Mouse (Mus musculus) frontal cortex, postnatal 10 days (tissue): ENCODE results near the gene Mrtfa.

Source experiments
- DNase-seq, 2 experiments: peaks; one replicate each; pipeline ENCODE4 v3.0.0; 2022; ENCODE audit warnings: low spot score in 2 of 2, mixed read lengths in 1 of 2

Mrtfa gene

GRCm38 (mm10) chr15:81067761-81068160 lies 122.8 kb downstream of the Mrtfa start:
- DNase-seq: no peak

- no peak for DNase-seq
Observed at GRCm38 (mm10) chr15:81066976-81067375, 123.6 kb downstream of the Mrtfa start.

DNA sequence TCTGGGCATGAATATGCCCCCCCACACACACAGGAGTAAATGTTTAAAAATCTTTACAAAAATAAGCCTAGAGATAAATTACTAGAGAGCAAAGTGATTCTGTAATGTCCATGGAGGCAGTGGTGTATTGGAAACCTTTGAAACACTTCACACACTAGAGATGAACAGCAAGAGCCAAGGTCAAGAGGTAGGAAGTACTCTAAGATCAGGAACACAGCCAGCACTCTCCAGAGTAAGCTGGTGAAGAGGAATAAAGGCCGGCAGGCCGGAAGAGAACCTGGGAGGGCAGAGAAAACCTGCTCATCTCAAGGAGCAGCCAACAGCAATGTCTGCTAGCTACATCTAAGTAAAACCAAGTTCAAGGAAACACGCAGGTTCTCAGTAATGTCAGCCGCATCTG lies 125.9 kb downstream of the Mrtfa start:
- no peak for DNase-seq

- no peak for DNase-seq
Observed at GRCm38 (mm10) chr15:81064143-81064542, 126.4 kb downstream of the Mrtfa start.

- no peak for DNase-seq
Observed at GRCm38 (mm10) chr15:81062616-81063015, 127.9 kb downstream of the Mrtfa start.

- no peak for DNase-seq
Observed at GRCm38 (mm10) chr15:81062175-81062588, 128.4 kb downstream of the Mrtfa start.

DNA sequence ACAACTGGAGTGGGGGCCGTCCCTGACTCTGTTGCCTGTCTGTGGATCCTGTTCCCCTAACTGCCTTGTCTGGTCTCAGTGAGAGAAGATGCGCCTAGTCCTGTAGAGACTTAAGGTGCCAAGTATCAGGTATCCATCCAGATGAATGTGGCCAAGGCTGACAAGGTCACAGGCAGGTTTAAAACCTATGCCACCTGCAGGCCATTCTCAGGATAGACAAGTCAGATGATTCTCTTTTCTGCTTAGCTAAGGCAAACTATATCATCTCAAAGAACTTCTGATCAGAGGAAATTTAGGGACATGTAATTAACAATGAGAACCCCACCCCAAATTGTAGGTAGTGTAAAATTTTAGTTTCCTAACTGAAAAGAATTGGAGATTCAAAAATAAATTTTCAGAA lies 129.6 kb downstream of the Mrtfa start:
- no peak for DNase-seq

DNA sequence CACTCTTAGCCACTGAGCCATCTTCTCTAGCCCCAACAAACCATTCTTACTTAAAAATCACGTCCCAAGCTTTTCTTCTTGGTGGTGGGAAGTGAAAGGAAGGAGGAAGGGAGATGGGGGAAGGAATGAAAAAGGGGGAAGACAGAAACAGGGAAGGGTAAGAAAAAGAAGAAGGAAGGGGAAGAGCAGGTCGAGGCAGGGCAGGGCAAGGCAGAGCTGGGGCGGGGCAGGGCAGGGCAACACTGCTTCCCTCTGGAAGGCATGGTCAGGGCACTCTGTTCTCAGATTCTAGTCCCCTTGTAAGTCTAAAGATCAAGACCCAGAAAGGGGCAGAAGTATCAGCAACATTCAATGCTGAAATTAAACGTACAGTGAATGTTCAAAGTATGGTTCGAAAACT lies 132.8 kb downstream of the Mrtfa start:
- no peak for DNase-seq

GRCm38 (mm10) chr15:81055488-81055887 lies 135.1 kb downstream of the Mrtfa start:
- DNase-seq: no peak

DNA sequence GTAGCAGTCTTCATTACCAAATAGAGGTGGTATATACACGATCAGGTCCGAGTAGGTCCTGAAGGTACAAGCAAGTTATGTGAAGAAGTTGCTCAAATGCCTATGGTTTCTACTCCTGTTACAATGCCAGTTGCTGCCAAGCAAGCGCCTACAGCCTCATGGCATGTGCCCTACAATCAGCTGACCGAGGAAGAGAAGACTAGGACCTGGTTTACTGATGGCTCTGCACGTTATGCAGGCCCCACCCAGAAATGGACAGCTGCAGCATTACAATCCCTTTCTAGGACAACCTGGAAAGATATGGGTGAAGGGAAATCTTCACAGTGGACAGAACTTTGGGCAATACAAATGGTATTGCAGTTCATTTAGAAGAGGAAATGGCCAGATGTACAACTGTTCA lies 138.1 kb downstream of the Mrtfa start:
- no peak for DNase-seq

- no peak for DNase-seq
Observed at GRCm38 (mm10) chr15:81050488-81050887, 140.1 kb downstream of the Mrtfa start.

DNA sequence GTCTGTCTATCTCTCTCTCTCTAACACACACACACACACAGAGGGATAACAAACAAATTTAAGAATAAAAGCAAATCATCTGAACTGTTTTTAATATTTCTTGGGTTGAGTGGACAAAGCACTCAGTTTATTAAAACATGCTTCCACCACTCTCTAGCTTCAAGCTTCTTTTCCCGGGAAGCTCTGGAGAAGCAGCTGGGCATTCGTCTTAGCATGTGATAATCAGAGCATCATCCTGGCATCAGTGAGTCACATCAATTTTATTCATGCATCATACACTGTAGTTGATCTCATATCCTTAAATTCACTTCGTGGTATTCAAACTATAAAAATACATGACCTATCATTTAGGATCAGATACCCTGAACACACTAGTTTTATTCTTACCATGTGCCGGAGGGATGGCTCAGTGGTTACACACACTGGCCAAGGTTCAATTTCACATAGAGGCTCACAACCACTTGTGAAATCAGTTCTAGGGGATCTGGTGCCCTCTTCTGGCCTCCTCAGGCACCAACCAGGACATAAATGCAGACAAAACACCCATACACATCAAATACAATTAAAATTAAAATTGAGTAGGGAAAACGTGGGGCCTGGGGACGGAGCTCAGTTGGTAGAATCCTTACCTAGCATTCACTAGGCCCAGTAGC lies 141.0 kb downstream of the Mrtfa start:
- no peak for DNase-seq

DNA sequence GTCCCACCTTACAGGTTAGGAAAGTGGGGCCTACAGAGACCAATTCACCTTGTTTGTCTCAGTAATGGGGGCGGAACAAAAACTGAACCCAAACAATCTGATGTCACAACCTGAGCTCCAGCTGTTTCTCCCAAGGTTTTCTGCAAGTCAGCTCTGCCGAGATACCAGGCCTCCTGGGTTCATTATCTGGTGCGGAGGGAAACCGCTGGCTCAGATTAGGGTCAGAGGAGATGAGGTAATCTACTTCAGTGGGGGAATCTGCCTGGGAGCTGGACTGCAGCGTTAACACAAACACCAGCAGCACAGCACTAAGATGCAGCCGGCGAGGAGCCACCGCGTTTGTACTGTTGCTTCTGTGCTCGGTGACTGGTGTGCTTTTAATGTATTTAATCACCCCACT lies 143.1 kb downstream of the Mrtfa start:
- no peak for DNase-seq

DNA sequence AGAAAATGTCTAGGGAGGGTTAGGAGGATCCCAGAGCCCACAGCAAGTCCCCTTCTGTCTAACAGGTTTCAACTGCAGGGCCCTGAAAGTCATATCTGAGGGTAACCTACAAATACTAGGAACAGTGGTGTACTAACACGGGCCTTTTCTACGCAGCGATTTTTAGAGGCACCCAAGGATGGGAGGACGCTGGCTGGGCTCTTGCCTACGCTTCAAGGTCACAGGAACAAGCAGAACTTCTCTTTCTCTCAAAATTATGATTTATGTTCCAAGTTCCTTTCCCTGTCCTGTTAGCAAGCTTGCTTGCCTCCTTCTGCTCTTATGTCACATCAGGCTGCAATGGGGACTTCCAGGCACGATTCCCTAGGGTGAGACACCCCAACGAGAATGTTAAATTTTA lies 144.5 kb downstream of the Mrtfa start:
- DNase-seq: no peak

DNA sequence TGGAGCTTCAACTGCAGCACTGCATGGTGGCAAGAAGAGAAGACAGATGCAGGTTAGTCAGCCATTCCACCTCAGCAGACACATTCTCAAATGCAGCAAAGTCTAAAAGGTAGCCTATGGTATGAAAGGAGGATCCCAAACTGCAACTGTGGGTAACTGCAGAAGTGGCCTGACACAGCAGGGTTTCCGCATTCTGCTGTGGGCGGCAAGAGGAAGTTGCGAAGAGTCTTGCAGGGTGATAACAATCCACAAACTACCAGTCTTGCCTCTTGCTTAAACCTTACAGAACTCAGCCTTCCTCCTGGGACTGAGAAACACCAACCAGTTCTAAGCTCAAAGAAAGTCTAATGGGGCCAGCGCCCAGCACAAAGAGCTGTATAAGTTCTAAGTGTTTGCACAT lies 145.2 kb downstream of the Mrtfa start:
- DNase-seq: no peak

DNA sequence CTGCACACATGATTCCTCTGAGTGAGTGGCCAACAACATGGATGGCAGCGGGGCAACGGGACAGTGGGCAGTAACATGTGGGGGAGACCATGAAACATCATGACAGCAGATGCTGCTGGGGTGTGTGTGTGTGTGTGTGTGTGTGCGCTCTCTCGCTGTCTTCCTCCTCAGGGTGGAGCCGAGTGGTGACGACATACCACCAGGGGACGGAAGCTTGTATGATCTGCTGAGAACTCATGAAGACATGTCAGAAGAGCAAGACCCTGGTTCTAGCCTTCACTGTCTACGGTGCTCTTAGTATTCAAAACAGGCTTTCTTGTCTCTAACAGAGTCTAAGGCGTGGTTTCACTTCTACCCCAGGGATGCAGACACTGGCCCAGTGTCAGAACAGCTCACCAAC lies 146.1 kb downstream of the Mrtfa start:
- DNase-seq: no peak

DNA sequence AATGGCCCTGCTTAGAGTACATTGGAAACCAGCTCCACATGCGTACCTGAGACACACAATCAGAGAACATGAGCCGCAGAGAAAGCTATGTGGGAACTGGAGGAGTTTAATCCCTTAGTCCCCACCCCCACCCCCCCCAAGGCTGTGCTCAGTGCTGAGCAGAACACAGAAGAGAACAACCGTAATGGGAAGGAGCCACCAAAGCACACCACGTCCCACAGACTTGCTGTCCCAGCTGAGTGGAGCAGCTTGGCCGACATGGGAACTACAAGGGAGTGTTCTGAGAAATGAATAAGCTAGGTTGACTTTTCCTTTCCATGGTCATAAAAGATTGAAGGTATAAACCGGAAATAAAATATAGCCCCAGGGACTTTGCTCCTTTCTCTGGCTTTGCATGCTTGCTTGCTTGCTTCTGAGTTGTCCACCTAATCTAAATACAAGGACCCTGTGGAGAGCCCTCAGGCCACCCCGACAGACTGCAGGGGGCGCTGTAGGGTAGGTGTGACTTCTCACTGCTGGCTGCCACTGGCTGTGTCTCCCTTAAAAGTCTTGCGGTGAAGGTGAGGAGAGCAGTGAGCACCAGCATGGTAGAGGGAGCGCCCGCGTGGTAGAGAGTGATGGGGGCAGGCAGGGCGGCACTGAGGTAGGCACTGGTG lies 148.2 kb downstream of the Mrtfa start:
- DNase-seq: no peak

DNA sequence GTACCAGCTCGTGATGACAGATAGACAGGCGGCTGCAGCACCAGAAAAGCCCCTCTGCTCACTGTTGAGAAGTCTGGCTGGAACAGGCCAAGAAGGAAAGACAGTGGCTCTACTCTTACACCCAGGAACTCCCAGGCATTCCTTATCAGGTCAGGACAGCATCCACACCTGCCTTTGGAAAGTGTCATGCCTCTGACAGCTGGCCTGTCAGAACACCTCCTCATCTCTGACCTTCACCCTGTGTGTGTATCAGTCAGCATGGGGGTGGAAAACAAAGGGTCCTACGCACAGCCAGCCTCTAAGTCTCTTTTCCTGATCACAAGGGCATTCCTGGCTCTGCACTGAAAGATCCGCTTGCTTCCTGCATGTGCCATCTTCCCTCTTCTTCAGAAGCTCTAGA lies 148.8 kb downstream of the Mrtfa start:
- no peak for DNase-seq

GRCm38 (mm10) chr15:81038419-81038818 lies 152.1 kb downstream of the Mrtfa start:
- DNase-seq: no peak

DNA sequence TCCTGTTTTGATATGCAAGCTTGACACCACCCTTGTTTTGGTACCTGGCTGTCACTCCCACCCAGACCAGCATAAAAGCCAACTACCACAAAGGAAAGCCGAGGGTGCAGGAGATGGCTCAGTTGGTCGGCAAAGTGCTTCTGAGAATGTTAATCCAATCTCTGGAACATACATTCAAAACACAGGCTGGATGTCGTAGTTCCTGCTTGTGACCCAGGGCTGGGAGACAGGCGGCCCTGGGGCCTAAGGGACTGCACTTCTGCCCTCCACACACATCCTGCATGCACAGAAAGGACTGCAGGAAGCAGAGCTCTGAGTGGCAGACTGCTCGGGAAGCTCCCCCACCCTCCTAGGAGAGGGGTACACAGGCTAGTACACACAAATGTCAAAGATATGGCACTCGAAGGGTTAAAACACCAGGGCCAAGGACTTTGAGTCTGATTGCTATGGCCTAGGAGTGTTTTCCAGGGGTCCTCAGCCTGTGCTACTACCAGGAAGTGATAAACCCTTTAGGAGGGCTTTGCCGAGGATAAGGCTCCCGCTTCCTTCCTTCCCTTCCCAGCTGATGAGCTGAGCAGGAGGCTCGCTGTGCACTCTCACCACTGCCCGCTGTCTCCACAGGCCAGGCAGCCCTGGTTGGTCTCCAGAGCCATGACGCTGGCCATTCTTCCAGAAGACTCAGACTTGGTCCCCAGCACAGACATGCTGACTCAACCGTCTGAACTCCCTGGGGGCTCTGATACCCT lies 155.0 kb downstream of the Mrtfa start:
- no peak for DNase-seq

- no peak for DNase-seq
Observed at GRCm38 (mm10) chr15:81034119-81034518, 156.4 kb downstream of the Mrtfa start.

DNA sequence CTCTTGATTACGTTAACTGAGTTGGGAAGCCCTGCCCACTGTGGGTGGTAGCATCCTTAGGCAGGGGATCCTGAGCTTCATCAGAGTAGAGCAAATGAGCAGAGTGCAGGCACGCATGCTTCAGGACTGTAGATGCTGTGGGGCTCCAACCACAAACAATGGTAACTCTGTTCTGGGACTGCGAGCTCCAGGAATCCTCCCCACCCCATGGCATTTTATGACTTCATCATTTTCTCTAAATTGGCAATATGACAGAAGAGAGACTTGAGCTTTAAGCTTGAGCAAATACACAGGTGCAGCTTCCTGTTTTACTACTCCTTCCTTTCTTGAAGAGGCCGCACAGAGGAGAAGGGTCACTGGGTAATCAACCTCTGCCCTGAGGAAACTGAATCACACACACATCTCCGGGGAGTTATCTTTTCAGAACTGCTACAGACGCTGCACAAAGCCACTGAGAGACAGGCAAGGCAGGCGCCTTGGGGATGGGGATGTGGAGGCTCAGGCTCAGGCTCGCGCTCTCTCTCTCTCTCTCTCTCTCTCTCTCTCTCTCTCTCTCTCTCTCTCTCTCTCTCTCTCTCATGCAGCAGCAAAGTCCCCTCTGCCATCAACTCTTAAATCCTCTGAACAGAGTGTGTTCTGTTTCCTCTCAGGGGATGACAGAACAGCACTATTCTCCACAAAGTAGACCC lies 157.5 kb downstream of the Mrtfa start:
- DNase-seq: no peak
